Mouse (Mus musculus) adrenal gland, adult 18-20 months (tissue): ENCODE measurements at regions not wholly inside any gene's neighbourhood (a gene's known extent, or its start where the extent isn't known, plus 50 kb on each side); places are given as distances from the start of the nearest gene placed in this dataset.

Source experiments
- DNase-seq, 2 experiments: peaks; one replicate each; pipeline ENCODE4 v3.0.0; 2021 to 2022; ENCODE audit warnings: low spot score in 2 of 2

GRCm38 (mm10) chr13:97427537-97427936, 186.6 kb downstream of the Enc1 start:
- no peak for DNase-seq

DNA sequence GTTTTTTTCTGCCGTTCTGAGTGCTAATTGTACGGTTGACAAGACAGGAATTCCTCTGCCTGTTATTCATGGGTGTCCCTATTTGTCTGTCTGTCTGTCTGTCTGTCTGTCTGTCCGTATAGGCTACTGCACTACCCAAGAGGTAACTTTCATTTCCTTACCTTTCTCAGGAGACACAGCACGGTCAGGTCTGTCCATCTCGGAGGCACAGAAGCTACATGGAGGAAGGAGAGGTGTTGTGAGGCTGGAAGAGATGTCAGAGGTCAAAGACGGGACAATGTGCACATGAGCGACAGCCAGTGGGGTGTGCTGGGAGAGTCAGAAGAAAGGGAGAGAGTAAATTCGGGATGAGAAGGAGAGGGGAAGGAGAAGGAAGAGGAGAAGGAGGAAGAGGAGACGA, 184.8 kb downstream of the Enc1 start:
- no peak for DNase-seq

- DNase-seq = no peak
These were observed 183.0 kb downstream of the Enc1 start for GRCm38 (mm10) chr13:97423911-97424310.

DNA sequence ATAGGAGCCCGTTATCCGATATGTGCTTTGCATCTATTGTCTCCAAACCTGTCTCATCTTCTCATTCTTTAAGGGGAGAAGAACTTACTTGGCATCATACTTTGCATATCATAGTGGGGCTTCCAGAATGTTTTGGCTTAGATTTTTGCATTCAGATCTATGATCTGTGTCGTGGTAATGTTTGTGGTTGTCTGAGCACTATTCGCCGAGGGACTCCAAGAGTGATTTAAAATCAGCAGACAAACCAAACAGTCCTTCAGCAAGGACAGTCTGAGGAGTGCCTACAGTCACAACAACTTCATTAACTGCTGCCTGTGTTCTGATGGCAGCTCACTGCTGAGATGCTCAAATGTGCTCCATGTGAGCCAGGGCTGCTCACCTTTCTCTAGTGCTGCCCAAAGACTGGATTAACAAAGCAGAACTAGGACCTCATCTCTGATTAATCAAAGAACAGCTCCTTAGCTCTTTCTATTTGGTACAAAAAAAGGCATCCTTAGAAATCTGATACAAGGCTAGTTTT, 182.5 kb downstream of the Enc1 start:
- DNase-seq = no peak

- DNase-seq = no peak
These were observed 182.0 kb downstream of the Enc1 start for GRCm38 (mm10) chr13:97422897-97423296.

DNA sequence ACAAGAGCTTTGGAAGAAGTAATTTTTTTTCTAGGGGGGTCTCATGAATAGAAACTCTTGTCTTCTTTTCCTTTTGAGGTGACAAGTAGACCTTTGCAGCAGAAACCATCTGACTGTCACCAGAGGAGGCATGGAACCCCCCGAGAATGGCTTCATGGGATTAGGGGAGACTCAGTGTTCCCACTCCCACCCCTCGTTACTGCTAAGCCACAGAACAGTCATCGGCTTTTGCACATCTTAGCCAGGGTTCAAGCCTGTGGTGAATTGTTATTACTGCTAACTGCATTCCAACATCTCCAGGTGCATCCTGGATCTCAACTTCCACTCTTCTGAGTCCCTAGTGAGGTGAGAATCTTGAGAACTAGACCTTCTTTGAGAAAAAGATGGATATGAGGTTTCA, 180.9 kb downstream of the Enc1 start:
- no peak for DNase-seq

GRCm38 (mm10) chr13:97420773-97421172, 179.9 kb downstream of the Enc1 start:
- no peak for DNase-seq

GRCm38 (mm10) chr13:97419100-97419499, 178.2 kb downstream of the Enc1 start:
- DNase-seq = no peak

DNA sequence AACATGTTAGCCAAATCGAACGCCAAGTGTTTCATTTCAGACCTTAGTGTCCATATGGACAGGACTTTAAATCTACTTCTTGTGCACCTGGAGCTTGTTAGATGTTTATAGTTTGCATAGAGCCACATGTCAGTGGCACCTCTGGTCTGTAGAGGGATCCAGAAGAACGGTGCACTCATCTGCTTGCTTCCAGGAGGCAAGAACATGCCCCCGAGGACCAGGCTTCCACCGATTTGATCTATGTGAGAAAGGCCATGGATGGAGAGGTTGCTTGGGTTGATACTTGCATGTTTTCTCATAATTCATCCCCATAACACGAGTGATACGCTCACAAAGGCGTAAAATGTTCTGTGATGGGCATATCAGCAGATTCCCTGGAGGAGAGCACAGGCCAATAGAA, 177.8 kb downstream of the Enc1 start:
- no peak for DNase-seq

- DNase-seq = no peak
These were observed 177.2 kb downstream of the Enc1 start for GRCm38 (mm10) chr13:97418081-97418480.

- DNase-seq = no peak
These were observed 175.2 kb downstream of the Enc1 start for GRCm38 (mm10) chr13:97415927-97416709.

DNA sequence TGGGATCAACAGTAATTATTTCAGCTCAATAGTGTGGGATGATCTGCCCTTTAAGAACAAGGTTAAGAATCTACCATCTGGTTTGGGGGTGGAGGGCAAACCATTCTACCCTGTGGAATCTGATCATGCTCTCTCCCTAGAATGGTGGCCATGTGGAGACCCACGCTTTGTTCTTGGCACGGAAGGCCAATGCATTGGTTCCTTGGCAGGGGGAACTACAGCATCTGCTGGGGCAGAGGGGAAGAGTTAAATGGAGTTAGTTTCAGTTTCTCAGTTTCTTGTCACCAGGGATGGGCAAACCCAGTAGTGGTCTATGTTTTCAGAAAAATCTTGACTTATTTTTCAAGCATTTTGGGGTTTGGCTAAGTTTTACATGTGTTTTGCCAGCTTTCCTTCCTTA, 174.5 kb downstream of the Enc1 start:
- DNase-seq = no peak

GRCm38 (mm10) chr13:97412151-97412550, 171.2 kb downstream of the Enc1 start:
- no peak for DNase-seq

GRCm38 (mm10) chr13:97410550-97411201, 169.8 kb downstream of the Enc1 start:
- DNase-seq = no peak

DNA sequence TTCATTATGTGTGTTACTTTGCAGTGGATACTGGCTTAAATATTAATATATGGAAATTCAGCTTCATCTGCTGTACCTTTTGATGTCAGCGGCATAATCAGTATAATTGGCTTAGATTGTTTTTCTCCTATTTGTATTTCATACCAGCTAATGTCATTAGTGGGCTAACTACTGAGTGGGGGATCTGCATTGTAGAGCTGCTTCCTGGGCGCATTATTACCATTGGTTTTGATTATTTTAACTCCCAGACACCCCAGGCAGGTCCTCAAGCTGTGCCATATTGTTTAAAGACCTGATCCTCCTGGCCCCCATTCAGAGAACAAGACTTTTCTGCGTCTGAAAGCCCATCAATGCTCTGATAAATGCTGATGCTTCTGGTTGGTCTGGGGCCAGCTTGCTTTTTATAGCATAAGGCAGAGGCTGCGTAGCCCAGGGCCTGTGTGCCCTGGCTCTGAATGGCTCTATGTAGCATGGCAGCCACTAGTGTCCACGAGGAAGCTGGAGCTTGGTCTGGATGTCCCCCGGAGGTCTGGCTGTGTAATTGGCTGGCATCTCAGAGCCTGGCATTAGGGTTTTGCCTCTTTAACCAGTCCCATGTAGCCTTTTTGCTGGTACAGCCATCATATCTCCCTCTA, 169.1 kb downstream of the Enc1 start:
- DNase-seq = no peak

- no peak for DNase-seq
These were observed 168.4 kb downstream of the Enc1 start for GRCm38 (mm10) chr13:97409291-97409780.

DNA sequence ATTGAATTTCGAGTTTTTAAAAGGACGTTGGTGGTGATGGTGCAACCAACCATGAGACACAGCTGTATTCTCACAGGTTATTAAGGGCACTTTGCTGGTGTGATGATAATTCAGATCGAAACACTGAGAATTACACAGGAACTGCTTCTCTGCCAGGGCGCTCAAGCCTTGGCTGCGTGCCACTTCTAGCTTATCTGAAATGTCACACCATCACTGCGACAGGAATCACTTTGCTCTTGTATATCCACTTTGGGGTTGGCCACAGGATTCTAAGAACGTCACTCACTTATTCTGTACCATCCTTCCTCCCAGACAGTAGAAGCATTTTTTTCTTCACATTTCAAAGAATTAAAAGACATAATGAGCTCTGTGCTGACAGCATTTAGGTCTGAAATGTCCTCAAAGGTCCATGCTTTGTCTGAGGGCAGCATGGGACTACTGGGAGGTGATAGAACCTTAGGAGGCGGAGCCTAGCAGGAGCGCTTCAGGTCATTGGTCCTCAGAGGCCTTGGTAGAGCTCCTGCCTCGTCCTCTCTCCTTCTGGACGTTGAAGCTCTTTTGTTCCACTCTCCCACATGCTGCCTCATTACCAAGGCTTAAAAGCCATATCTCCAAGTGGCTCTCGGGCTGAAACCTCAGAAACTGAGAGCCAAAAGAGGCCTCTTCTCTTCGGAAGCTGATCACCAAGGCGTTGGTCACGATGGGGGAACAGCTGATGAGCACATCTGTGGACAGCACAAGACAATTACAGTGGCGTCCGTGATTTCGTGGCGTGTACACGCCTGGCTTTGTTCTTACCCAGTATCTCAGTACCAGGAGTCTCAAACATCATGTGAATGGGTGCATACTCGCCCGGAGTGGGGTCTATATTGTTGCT, 167.7 kb downstream of the Enc1 start:
- DNase-seq = peak in 1 of 2 experiments; percentile 8

DNA sequence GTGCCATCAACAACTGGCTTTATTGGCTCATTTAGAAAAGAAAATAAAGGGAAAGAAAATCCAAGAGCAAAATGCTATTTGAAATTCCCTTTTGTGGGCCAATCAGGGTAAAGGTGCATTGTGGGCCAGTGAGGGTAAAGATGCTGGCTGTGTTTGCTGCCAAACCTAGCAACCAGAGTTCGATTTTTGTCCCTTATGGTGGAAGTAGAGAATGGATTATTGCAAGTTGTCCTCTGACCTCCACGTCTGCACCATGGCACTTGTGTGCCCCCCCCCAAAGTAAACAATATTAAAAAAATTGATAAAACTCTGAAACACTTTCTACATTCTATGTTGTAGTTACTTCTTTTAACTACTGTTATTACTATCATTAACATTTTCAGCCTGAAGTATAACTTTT, 166.9 kb downstream of the Enc1 start:
- DNase-seq = no peak

DNA sequence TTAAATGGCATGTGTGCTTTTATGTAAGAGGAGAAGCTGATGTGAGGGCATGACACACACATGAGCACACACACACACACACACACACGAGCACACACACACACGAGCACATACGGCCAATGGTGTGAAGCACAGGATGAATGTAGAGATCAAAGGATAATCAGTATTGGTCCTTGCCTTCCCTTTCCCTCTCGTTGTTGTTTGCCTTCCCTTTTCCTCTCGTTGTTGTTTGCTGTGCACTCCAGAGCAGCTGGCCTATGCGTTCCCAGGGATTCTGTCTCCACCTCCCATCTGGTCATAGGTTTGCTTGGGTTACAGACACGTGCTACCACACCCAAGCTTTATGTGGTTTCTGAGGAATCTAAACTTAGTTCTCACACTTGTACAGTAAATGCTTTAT, 165.8 kb downstream of the Enc1 start:
- no peak for DNase-seq

DNA sequence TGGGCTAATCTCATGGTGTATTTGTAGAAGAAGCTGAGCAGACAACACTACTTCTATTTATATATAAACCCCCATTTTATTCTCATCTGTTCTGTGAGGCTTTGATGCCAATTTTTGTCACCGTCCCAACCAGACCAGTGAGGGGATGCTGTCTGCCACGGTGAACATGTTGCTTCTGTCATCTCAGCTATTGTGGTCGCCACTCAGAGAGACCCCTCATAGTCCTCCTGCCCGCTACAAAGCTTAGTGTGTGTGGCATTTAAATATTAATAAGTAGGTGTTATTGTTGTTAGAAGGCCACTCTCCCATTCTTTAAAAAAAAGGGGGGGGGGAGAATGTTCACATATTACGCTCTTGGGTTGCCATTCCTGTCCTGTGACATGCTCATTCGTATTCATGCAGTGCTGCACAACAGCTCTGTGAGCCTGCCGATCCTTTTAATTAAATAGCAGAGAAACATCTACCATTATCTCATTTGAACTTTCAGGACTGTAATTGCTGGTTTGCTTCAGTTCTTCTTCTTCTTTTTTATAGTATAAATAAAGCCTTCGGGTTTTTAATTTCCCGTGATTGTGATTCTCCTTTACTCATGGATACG, 161.4 kb downstream of the Enc1 start:
- no peak for DNase-seq

GRCm38 (mm10) chr13:97401620-97402019, 160.7 kb downstream of the Enc1 start:
- DNase-seq = no peak
